Mouse (Mus musculus): ENCODE measurements around the gene Luc7l2. TPM values are rescaled to one million over a fixed set of nuclear protein-coding genes. Genes with fewer than 3 reads are reported as not detected.

Luc7l2 gene
- total and polyA plus RNA-seq, 3 experiments: 28.1 to 99.9 (median 91.7) TPM

DNA sequence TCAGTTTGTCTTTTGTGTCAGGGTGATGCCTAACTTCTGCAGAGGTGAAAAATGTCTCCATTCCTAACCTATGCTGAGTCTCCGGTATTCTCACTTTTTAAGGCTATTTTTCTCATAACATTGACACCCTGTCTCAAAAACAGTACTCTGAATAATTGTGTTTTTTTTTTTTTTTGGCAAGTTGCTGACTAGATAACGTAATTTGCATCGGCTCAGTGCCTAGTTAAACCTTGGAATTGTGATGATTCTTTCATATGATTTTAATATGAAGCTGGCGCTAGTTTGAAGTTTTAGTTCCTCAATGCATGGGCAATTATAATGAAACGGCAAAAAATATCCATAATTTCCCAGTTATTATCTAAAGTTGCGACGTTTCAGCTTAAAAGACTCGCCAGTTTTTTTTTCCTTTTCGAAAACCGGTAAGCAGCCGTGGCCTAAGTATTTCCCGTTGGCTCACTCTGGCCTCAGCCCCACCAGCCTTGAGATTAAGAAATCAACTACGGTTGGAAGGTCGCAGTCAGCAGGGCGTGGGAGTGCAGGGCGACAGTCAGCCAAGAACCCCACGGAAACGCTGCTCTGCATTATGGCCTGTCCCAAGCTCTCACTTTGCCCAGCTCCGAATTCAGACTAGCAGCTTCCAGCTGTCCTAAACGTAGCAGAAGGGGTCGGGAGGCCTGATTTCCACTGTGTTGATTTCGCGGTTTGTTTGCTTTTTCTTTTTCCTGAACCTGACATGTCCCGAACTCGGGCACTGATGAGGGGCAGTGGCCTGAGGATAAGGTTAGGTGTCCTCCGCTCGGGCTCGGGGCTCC is 678 bp upstream of the Luc7l2 start:
- no peak for TF ChIP-seq EP300 (IDR thresholded peaks at IDR 0.05; ENCODE audit: insufficient read depth, low read depth, low read length)
- TF ChIP-seq CTCF (IDR thresholded peaks at IDR 0.05): no peak
- peak; percentile 76 for TF ChIP-seq POLR2A (IDR thresholded peaks at IDR 0.05; ENCODE audit: insufficient read depth, low read depth, low read length)
- no peaks in the 10 kb centered on the region for H3K27me3 ChIP-seq (ENCODE audit: control insufficient read depth, insufficient read depth, low read length)
- H3K27ac ChIP-seq: peak overlapping the region; percentile 97
- intact Hi-C loops (cut with DNase I): loop anchor here (1.0 kb wide), 1 partner anchor 16 kb away; no protein-coding TSS in a partner anchor
- WGBS: under 1% methylated on average over 28 of the region's 28 CpGs
- H3K9ac ChIP-seq (ENCODE audit: low read depth, low read length): peak overlapping the region; percentile 87
- peaks cover 10% of the 10 kb centered on the region for H3K36me3 ChIP-seq (ENCODE audit: control insufficient read depth, insufficient read depth, low read length)
- peak in 1 of 2 experiments; percentile 88 for DNase-seq
- H3K4me3 ChIP-seq: peak overlapping the region; percentile 64
- H3K79me2 ChIP-seq (replicated peaks; ENCODE audit: control insufficient read depth, insufficient read depth, low read length): peaks cover 3% of the 10 kb centered on the region
- H3K4me1 ChIP-seq (ENCODE audit: control insufficient read depth, insufficient read depth, low read length): peaks cover 4% of the 10 kb centered on the region

- WGBS: under 1% methylated on average over 32 of the region's 32 CpGs
- intact Hi-C loops (cut with DNase I): no loop called here
- Histone ChIP-seq H3K36me3 (ENCODE audit: control insufficient read depth, insufficient read depth, low read length) (peaks cover 17% of the 10 kb centered on the region), H3K4me3 (peak overlapping the region; percentile 64), H3K27ac (peak overlapping the region; percentile 97), H3K9ac (ENCODE audit: low read depth, low read length) (peak overlapping the region; percentile 79), H3K27me3 (ENCODE audit: control insufficient read depth, insufficient read depth, low read length) (no peaks in the 10 kb centered on the region), H3K4me1 (ENCODE audit: control insufficient read depth, insufficient read depth, low read length) (peaks cover 5% of the 10 kb centered on the region), H3K79me2 (replicated peaks; ENCODE audit: control insufficient read depth, insufficient read depth, low read length) (peaks cover 3% of the 10 kb centered on the region)
- TF ChIP-seq POLR2A (IDR thresholded peaks at IDR 0.05; ENCODE audit: insufficient read depth, low read depth, low read length) (peak; percentile 73), CTCF (IDR thresholded peaks at IDR 0.05) (no peak)
- DNase-seq: peak; percentile 99
These were observed 978 bp downstream of the Luc7l2 start for GRCm38 (mm10) chr6:38551989-38552635.

DNA sequence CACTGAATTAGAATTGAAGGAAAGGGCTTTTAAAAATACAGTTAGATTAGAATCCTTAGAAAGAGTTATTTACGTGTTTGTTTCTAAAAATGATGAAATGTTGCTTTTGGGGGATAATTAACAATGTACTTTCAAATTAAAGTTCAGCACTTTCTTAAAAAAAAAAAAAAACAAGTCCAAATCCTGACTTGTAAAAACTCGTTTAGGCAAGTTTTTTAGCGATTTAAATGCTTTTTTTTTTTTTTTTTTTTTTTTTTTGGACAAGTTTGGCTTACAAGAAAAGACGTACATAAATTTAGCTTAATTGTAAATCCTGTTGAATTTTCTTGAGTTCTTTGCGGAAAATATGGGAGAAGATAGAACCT is 1.5 kb downstream of the Luc7l2 start:
- intact Hi-C loops (cut with DNase I): no loop called here
- TF ChIP-seq POLR2A (IDR thresholded peaks at IDR 0.05; ENCODE audit: insufficient read depth, low read depth, low read length) (no peak), CTCF (IDR thresholded peaks at IDR 0.05) (no peak), EP300 (IDR thresholded peaks at IDR 0.05; ENCODE audit: insufficient read depth, low read depth, low read length) (no peak)
- no peaks in the 10 kb centered on the region for H3K27me3 ChIP-seq (ENCODE audit: control insufficient read depth, insufficient read depth, low read length)
- peaks cover 22% of the 10 kb centered on the region for H3K36me3 ChIP-seq (ENCODE audit: control insufficient read depth, insufficient read depth, low read length)
- DNase-seq: no peak
- no peak overlapping the region for H3K9ac ChIP-seq (ENCODE audit: low read depth, low read length)
- H3K4me1 ChIP-seq (ENCODE audit: control insufficient read depth, insufficient read depth, low read length): peaks cover 5% of the 10 kb centered on the region
- H3K79me2 ChIP-seq (replicated peaks; ENCODE audit: control insufficient read depth, insufficient read depth, low read length): peaks cover 3% of the 10 kb centered on the region
- H3K27ac ChIP-seq: peak overlapping the region; percentile 97
- WGBS: 6% methylated on average over 5 of the region's 5 CpGs
- H3K4me3 ChIP-seq: peak overlapping the region; percentile 64

DNA sequence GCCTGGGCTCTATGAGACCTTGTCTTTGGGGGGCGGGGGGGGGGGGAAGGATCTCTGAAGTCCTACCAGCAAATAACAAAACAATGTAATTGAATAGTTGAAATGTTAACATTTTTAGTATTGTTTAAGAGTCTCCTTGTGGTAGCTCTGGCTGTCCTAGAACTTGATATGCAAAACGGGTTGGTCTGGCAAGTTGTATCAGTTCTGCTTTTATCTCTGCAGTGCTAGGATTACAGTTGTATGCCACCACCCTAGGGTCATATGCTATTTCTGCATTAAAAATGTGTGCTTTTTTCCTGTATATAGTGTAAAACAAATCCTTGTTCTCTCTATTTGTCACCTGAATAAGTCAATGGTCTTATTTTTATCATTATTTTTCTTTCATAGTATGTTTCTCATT is 25.0 kb downstream of the Luc7l2 start:
- no peaks in the 10 kb centered on the region for H3K27me3 ChIP-seq (ENCODE audit: control insufficient read depth, insufficient read depth, low read length)
- H3K9ac ChIP-seq (ENCODE audit: low read depth, low read length): no peak overlapping the region
- TF ChIP-seq EP300 (IDR thresholded peaks at IDR 0.05; ENCODE audit: insufficient read depth, low read depth, low read length) (no peak), POLR2A (IDR thresholded peaks at IDR 0.05; ENCODE audit: insufficient read depth, low read depth, low read length) (no peak), CTCF (IDR thresholded peaks at IDR 0.05) (no peak)
- H3K4me1 ChIP-seq (ENCODE audit: control insufficient read depth, insufficient read depth, low read length): no peaks in the 10 kb centered on the region
- H3K36me3 ChIP-seq (ENCODE audit: control insufficient read depth, insufficient read depth, low read length): peaks cover 24% of the 10 kb centered on the region
- intact Hi-C loops (cut with DNase I): no loop called here
- 71% methylated on average over 2 of the region's 2 CpGs for WGBS
- no peak overlapping the region for H3K27ac ChIP-seq
- no peak overlapping the region for H3K4me3 ChIP-seq
- H3K79me2 ChIP-seq (replicated peaks; ENCODE audit: control insufficient read depth, insufficient read depth, low read length): no peaks in the 10 kb centered on the region; the same call in 1 of the 2 replicates
- DNase-seq: no peak

GRCm38 (mm10) chr6:38580112-38580857 is 29.2 kb downstream of the Luc7l2 start:
- no peaks in the 10 kb centered on the region; the same call in 1 of the 2 replicates for H3K79me2 ChIP-seq (replicated peaks; ENCODE audit: control insufficient read depth, insufficient read depth, low read length)
- no peak overlapping the region for H3K4me3 ChIP-seq
- TF ChIP-seq POLR2A (IDR thresholded peaks at IDR 0.05; ENCODE audit: insufficient read depth, low read depth, low read length): no peak
- no peak for TF ChIP-seq EP300 (IDR thresholded peaks at IDR 0.05; ENCODE audit: insufficient read depth, low read depth, low read length)
- no peak for TF ChIP-seq CTCF (IDR thresholded peaks at IDR 0.05)
- intact Hi-C loops (cut with DNase I): no loop called here
- no peak overlapping the region for H3K27ac ChIP-seq
- H3K9ac ChIP-seq (ENCODE audit: low read depth, low read length): no peak overlapping the region
- no peaks in the 10 kb centered on the region for H3K4me1 ChIP-seq (ENCODE audit: control insufficient read depth, insufficient read depth, low read length)
- 85% methylated on average over 3 of the region's 3 CpGs for WGBS
- DNase-seq: no peak
- H3K36me3 ChIP-seq (ENCODE audit: control insufficient read depth, insufficient read depth, low read length): peaks cover 25% of the 10 kb centered on the region
- H3K27me3 ChIP-seq (ENCODE audit: control insufficient read depth, insufficient read depth, low read length): no peaks in the 10 kb centered on the region

Data from heart, adult 2 months (tissue).